Mouse (Mus musculus) left cerebral cortex, adult 18-20 months (tissue): ENCODE results near the gene Ccnt1. TPM values are rescaled to one million over a fixed set of nuclear protein-coding genes. Genes with fewer than 3 reads are reported as not detected.
"Not testable (repeated sequence)": the region's sequence is repeated elsewhere in the genome, so short reads cannot be mapped to it uniquely, and the experiment has no call there.

Experiments
- DNase-seq, 2 experiments: peaks; one replicate each; pipeline ENCODE4 v3.0.0; 2021 to 2022; ENCODE audit warnings: low spot score in 2 of 2, mixed read lengths in 1 of 2
- total RNA-seq, 2 experiments: library from RNA; stranded (reverse); gene quantifications; 2 replicates each; pipeline ENCODE4 v1.2.3; 2021

Ccnt1 gene
- total RNA-seq, 2 experiments from 2014 or later = 40.4 to 46.0 TPM

GRCm38 (mm10) chr15:98600036-98600709 is 29.4 kb upstream of the Ccnt1 start:
- DNase-seq = no peak

GRCm38 (mm10) chr15:98596609-98597008 is 25.9 kb upstream of the Ccnt1 start:
- DNase-seq = no peak

- DNase-seq = no peak
These were observed 24.3 kb upstream of the Ccnt1 start for GRCm38 (mm10) chr15:98595049-98595448.

GRCm38 (mm10) chr15:98594193-98594592 is 23.5 kb upstream of the Ccnt1 start:
- peak; percentile 55 to 62 for DNase-seq

- no peak for DNase-seq
These were observed 20.7 kb upstream of the Ccnt1 start for GRCm38 (mm10) chr15:98591396-98591795.

GRCm38 (mm10) chr15:98589640-98590336 is 19.1 kb upstream of the Ccnt1 start:
- no peak for DNase-seq

- no peak for DNase-seq
These were observed 17.0 kb upstream of the Ccnt1 start for GRCm38 (mm10) chr15:98587751-98588150.

GRCm38 (mm10) chr15:98586141-98586540 is 15.4 kb upstream of the Ccnt1 start:
- DNase-seq = not testable (repeated sequence)

- DNase-seq = no peak
These were observed 14.7 kb upstream of the Ccnt1 start for GRCm38 (mm10) chr15:98585421-98585820.

GRCm38 (mm10) chr15:98582996-98583395 is 12.3 kb upstream of the Ccnt1 start:
- no peak for DNase-seq

- no peak for DNase-seq
These were observed 11.7 kb upstream of the Ccnt1 start for GRCm38 (mm10) chr15:98582410-98582809.

- DNase-seq = peak; percentile 79 to 80
These were observed 9.2 kb upstream of the Ccnt1 start for GRCm38 (mm10) chr15:98579795-98580464.

- DNase-seq = no peak
These were observed 8.6 kb upstream of the Ccnt1 start for GRCm38 (mm10) chr15:98579310-98579709.

- DNase-seq = no peak
These were observed 2.6 kb upstream of the Ccnt1 start for GRCm38 (mm10) chr15:98573293-98573692.

- no peak for DNase-seq
These were observed 843 bp downstream of the Ccnt1 start for GRCm38 (mm10) chr15:98569795-98570365.

- DNase-seq = no peak
These were observed 1.5 kb downstream of the Ccnt1 start for GRCm38 (mm10) chr15:98569216-98569615.

GRCm38 (mm10) chr15:98568256-98569033 is 2.3 kb downstream of the Ccnt1 start:
- no peak for DNase-seq

- DNase-seq = peak; percentile 100
These were observed 3.2 kb downstream of the Ccnt1 start for GRCm38 (mm10) chr15:98567278-98568134.

- no peak for DNase-seq
These were observed 3.8 kb downstream of the Ccnt1 start for GRCm38 (mm10) chr15:98566973-98567277.

- DNase-seq = no peak
These were observed 13.5 kb downstream of the Ccnt1 start for GRCm38 (mm10) chr15:98557186-98557585.
